Mouse (Mus musculus): Measurements from ENCODE around the gene Nav2.

Nav2 gene

DNA sequence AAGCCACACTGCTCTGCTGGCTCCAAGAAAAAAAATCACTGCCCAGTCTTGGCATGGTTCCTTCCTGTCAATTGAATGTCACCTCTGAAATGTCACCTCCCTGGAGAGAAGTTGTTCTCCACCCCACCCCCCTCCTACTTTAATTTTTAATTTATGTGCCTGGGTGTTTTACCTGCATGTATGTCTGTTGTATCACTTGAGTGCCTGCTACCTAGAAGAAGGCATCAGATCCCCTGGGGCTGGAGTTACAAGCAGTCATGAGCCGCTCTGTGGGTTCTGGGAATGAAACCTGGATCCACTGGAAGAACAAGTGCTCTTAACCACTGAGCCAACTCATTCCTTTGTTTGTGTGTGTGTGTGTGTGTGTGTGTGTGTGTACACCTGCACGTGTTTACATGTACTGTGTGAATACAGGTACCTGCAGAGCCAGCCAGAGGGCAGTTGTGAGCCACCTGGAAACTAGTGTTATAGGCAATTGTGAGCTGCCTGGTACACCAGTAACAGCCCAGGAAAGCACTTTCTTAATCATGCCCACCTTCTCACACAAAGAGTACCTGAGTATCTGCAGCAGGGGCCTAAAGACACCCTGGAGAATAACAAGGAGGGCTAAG lies 433.5 kb downstream of the Nav2 start:
- no peak for DNase-seq

DNA sequence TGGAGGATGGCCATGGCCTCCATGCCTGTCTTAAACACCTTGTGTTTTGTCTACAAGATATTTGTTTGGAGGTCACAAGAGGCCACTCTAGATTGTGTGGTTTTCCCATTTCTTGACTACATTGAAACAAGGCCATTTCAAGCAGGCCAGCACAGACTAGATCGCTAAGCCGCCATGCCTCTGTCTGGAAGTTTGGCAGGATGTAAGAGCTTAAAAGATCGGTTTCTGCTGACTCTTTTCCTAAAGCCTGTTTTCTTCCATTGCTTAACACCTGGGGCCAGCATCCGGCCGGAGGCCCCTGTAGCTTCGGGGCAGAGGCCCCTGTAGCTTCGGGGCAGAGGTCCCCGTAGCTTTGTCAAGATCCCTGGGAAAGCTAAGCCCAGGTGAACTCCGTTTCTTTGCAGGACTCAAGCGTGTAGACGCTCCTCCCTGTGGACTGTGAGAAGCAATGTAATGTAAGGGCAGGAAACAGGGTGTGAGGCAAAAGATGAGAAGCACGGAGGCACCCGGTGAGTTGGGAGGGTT lies 434.1 kb downstream of the Nav2 start:
- no peak for DNase-seq

DNA sequence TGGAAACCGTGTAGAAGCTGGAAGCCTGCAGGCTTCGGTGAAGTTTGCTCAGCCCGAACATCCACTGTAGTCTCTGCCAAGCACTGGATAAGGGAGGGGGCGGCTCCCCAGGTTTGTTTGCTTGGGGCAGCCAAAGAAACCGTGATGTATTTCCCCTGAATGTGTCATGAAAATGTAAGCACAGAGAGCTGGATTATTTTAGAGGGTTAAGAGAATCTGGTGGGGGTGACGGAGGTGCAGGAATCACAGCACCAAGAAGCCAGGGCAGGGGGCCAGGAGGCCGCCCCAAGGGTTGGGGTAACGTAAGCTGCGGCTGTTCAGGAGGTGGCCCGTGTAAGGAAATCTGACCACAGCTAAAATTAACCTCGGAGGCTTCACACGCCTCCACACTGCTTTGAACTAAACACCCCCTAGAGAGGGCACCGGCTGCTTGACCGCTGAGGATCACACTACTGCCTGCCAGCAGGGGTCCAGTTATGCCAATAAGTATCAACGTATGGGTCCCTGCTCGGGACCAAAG lies 434.6 kb downstream of the Nav2 start:
- no peak for DNase-seq

DNA sequence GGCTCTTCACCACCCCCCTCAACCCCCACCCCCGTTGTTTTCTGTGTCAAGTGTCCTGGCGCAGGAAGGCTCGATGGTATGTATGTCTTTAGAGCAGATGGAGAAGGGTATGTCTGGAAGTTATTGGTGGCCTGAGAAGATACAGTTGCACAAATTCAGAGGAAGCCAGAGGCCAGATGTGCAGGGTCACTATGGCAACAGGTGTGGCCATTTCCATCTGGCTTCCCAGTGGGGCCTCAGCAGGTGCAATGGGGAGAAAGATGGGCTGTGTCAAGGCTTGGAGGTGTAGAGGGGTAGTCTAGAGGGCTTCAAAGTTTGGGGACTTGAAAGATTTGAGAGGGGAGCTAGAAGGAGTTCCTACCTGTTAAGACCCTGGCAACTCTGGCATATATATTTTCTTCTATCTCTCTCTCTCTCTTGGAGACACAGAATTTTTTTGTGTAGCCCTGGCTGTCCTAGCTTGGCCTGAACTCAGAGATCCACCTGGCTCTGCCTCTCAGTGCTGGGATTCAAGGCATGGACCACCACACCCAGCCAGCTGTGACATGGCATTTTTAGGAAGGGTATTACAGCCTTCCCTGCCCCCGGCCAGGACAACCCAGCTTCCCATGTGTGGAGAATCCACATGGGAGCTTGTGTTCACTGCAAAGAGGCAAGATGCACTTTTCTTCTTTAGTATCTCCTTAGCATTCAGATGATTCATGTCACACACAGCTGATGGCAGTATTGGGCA lies 435.4 kb downstream of the Nav2 start:
- DNase-seq: no peak

DNA sequence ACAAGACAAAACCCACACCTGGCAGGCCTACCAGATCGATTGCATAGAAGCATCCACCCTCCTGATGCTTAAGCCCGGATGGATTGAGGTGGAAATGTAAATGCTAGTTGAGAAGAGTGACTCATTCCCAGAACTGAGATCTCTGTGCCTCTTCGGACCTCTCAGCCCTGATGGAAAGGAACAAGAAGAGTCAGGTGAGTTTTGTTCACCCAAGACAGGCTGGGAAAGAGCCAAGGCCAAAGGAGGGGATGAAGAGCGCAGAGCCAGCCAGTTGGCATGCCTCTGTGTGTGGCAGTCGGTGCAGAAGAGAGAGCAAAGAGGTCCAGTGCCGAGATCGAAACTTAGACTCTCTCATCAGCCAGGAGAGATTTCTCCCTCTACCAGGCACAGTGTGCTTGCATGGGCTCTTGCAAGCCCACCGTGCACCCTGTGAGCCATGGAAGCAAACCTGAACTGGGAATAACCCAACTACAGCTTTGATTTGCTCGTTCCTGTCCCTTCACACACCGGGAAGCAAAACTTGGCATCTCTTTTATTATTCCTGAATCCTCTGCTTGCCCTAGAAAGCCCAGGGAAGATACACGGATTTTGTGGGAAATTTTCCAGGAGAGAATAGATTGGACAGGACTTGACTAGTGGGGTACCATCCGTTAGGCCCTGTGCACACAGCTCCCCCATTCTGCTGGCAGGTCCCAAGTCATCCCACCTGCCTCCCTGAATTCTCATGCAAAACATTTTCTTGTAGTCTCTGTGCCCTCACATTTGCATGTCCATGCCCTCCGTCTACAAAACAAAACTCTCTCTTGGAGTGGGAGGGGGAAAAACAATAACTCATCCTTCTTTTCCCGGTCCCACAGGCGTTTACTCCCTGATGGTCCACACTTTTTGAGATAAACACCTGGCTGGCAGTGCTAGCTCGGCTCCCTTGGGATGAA lies 439.1 kb downstream of the Nav2 start:
- DNase-seq: no peak

DNA sequence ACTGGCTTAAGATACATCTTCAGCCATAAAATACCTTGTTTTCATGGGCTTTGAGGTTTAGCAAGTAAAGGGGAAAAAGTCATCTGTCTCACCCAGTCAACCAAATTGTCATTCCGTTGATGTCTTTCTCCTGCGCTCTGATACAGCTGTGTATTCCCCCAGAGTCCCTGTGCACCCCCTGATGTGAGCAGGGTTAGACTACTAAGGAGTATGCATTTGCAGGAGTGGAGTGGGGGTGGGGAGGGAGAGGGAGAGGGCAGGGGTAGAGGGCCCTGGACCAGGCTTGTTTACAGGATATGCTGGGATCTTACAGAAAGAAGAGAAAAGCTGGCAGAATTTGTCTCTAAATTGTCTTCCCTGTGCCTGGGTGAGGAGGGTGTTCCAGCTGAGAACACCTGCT lies 440.1 kb downstream of the Nav2 start:
- DNase-seq: no peak

DNA sequence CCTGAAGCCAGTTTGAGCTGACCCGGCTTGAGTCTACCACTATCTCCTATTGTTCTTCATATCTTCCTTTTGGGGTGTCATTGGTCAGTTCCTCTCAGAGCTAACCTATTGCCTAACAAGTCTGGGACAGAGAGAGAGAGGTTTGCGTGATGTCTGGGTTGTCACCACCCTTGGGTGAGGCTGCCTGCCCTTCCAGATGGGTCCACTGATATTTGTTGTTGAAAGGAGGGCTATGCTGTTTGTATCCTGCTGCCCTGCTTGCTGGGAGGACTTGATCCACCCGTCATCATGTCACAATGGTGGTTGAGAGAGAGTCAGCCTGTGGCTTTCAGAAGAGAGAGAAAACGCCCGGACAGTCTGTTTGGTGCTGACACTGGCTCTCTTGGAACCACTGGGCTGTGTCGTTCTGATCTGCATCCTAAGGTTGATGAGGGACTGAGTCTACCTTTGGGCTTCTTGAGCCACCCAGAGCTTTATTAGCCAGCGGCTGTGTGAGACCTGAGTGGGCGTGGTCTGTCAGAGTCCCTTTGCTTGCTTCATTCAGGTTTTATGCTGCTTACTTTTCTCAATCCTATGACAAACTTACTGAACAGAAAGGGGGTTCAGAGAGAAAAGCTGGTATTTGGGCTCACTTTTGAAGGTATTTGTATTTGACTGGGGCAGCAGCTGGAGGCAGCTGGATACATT lies 441.9 kb downstream of the Nav2 start:
- no peak for DNase-seq

DNA sequence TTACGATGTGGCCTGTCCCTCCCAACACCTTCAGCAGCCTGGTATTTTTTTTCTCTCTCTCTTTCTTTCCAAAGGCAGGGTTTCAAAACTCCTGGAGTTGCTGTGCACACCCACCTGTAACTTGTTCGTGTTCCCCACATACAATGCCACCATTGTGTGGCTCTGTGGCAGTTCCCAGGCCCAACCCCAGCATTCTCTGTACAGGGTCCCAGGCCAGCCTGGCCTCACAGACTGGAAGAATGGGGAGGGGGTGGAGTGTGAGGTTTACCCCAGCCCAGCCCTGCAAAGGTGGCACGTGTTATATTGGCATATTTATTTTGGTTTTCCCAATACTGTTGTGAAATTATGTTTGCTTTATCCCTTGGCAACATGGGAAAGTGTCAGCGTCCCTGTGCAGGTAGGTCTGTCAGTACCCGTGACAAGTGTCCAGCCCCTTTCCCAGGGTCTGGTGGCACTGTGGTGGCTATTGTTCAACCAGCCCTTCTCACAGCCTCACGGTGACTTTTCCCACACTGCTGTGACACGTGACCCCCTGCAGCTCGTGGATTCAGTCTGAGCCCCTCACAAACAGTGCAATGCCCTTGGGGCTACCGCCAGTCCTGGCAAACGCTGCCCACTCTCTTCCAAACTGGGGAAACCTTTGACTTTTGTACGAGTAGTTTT lies 443.2 kb downstream of the Nav2 start:
- DNase-seq: no peak

DNA sequence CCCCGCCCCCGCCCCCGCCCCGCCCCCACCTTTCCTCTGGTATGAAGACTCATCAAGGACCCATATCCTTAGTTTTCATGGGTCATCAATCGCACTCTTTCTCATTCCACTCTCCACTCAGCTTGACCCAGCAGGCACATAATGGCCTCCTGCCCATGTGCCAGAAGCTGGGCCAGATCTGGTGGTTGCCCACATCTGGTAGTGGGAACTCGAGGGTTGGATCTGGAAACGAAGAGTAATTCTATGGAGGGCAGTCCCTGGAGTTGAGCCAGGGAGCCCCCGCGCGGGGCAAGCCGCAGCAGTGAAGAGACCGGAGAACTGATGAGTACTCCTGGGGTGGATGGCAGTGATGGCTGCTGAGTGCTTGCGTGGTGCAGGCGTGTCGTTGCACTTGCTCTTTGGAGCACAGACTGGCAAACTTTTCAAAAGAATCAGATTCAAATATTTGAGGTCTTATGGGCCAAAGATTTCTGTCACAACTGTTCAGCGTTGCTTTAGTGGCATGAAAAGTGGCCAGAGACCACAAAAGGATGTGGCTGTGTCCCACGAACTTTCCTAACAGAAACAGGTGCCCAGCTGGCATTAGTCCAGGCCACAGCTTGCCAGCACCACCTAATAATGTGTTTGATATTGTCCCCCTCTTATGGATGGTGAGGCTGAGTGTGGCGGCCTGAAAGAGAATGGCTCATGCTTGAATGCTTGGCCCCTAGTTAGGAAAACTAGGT lies 449.1 kb downstream of the Nav2 start:
- DNase-seq: no peak

DNA sequence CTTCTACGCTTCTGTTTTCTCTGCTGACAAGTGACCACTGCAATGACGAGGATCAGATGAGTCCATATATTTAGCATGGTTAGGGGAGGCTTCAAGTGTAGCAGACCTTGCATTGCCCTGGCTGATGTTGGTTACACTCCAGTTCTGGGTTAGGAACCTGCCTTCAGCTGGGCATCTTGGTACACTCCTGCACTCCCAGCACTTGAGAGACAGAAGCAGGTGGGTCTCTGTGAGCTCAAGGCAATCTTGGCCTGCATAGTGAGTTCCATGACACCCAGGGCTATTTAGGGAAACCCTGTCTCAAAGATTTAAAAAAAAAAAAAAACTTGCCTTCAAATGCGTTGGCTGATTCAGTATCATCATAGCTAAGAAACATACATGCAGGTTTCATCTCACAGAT lies 450.6 kb downstream of the Nav2 start:
- no peak for DNase-seq

DNA sequence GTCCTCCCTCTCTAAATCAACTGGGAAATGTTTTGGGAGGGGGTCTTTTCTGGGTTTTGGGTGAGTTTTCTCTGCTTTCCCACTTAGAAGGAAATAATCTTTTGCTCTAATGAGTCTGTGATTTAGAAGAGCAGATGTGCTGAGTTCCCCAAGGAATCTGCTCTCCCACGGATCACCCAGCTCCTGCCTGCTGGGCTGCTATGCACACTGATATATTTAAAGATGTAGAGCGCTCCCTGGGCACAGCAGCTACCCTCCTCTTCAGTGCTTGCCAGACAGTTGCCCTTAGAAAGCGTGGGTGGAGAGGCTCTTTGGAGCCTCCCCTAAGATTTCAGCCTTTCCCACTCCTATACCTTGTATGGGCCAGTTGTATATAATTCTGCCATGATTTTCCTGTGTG lies 452.1 kb downstream of the Nav2 start:
- DNase-seq: peak; percentile 55

DNA sequence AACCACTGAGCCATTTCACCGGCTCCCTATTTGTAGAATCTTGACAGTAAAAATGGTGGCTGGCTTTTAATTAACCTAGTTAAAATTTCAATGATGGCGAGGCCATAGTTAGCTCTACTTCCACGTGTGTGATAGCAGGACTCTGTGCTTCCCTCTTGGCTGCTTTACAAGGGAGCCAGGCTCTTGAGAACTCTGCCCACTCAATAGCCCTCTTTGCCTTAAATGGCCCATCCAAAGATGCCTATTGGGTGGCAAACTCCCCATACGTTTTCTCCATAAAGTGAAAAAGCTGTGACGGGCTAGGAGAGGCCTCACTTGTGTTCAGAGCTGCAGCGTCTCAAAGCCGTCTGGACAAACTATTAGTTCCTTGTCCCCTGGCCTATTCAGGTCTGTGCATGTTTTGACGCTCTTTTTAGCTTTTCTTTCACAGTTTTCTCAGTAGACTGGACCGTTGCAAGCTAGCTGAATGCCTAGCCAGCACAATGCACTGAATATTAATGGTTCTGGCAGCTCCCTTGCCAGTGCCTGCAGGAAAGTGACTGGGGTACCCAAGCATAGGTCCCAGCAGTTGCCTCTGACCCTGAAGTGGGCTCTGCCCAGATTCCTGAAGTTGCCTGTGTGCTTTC lies 453.1 kb downstream of the Nav2 start:
- no peak for DNase-seq

DNA sequence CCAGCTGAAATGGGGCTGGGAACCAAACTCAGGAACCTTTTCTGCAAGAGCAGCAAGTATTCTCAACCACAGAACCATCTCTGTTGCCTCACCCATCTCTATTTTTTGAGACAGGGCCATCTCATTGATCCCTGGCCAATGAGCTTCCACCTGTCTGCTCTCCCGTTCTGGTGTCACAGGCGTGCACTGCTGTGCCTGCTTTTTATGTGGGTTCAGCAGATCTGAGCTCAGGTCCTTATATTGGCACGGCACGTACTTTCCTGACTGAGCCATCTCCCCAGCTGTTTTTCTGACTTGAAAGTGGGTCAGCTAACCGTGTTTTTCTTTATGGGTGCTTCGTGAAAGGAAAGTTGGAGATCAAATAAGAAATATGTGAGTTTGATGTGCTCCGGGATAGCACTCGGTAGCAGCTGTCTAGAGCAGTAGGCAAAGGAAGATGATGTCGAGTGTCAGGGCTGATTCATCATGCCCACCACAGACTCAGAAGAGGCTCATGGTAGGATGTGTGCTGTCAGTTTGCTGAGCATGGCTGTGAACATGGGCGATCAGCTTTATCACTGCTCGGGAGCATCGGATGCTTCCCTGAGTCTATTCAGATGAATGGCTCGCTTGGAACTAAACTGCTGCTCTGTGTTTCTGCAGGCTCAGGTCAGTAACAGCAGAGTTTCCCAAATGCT lies 456.1 kb downstream of the Nav2 start:
- DNase-seq: no peak

DNA sequence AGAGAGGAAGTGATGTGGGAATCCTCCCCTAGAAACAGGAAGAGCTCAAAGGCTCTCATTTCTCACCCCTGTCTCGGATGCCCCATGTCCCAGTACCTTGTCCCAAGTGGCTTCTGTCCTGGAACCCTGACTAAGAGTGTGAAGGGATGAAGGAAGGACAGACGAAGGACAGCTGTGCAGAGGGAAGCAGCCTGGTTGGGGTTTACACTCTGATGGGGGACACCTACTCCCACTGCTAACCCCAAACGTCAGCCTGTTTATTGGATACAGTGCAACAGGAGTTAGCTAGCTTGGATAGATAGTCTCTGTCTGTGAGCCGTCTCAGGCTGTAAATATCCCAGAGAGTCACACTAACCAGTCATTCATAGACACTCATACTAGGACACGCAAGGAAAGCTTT lies 460.1 kb downstream of the Nav2 start:
- no peak for DNase-seq

DNA sequence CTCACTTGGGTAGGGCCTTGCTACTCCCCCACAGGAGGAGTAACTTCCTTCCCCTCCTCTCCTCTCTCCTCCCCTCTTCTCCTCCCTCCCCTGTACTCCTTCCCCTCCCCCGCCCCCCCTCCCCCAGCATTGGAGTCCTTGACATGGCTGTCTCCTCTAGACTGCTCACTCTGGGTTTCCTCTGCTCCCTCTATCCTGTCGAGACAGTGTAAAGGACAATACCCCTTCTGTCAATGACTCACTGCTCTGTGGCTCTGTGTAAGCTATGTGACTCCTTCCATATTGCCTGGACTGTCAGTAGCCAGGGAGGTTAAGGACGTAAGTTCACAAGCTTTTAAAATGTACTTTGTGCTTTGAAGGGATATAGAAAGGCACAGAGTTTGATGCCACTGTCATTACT lies 460.5 kb downstream of the Nav2 start:
- no peak for DNase-seq

DNA sequence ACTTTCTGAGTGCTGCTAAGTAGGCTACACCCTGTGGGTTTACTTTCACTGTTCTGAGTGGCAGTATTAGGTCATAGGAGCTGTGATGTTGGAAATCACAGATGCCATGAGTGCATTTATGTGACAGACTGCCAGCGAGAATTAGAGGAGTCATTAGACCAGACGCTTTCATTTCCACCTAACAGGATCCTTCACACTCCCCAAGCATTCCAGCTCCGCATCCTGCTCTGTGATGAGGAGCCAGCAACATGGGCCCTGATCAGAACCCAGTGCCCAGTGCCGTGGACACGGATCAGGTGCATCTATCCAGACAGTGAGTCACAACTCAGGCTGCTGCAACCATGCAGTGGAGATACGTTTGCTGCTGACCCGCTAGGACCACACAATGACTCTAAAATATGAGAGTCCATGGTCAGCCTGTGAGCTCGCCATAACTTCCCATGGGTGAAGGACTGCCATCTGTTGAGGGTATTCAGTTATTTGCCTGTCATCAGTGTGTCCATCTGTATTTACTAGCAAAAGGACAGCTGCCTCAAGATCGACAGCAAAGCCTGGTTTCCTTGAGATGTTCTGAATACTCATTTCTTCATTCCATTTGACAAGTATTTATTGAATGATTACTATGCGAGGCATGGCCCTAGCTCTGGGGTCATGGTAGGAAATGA lies 461.4 kb downstream of the Nav2 start:
- DNase-seq: no peak

DNA sequence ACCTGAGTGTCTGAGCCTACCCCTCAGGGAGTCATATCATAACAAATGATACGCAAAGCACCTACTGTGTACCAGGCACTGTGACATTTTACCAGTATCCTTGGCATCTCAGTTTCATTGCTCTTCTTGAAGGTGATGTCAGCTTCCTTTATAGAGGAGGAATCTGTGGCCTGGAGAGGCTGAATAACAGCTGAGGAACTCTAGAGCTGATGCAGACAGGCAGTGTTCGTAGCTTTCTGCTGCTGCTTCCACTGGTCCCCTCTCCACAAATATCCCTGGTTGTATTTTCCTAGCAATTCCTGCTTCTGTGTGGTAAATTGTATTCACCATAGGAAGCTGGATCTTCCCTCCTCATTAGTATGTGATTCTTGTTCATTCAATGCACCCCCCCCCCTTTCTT lies 462.8 kb downstream of the Nav2 start:
- no peak for DNase-seq

DNA sequence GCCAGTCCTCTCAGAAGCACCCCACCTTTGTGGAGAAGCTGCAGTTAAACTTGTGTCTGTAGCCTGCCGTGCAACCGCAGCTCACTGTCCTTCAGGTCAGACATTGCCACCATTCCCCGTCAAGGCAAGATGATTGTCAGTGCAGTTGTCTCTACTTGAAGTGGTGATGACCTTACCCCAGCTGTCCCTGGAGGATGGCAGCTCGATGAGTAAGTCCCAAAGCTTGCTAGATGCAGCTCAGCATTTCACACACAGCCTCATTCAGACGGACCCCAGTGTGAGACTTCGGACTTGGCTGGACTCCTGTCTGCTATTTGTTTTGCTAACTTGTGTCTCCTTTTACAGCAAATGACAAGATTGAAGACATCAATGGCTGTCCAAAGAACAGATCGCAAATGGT lies 463.5 kb downstream of the Nav2 start:
- no peak for DNase-seq

DNA sequence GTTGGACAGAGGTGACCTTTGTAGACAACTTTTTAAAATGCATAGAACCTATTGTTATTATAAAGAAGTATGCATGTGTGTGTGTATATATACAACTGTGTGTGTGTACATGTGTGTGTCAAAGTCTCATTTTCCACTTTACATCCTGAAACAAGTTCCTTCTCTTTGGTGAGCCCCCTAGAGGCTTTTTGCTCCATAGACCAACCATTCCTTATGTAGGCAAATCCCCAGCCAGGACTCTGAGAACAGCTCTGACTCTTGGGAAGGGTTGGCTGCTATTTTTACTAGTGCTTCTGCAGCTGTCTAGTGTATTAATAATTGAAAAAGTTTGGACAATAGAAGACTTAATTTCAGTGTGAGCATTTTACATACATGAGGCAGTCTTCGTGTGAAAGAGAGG lies 464.7 kb downstream of the Nav2 start:
- DNase-seq: no peak

DNA sequence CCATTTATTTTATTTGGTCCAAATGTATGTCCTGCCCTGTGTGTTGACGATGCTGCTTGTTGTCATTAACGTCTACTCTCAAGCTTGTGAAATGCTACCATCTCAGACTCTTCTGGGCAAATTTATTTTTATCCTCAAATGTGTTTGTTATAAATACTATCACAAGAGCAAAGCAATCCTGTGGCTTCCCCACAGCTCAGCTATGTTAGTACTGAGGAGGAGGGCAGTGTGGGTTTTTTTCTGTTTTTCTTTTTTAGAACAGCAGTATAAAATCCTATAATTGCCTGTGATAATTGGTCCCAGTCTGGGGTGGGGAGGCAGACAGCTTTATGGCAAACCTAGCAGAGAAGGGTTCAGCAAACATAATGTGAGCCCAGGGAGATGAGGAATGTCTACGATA lies 465.1 kb downstream of the Nav2 start:
- DNase-seq: no peak

Measured in layer of hippocampus, adult 9-11 months (tissue).